Mouse (Mus musculus): ENCODE results near the gene Tsc1.

Tsc1 gene

DNA sequence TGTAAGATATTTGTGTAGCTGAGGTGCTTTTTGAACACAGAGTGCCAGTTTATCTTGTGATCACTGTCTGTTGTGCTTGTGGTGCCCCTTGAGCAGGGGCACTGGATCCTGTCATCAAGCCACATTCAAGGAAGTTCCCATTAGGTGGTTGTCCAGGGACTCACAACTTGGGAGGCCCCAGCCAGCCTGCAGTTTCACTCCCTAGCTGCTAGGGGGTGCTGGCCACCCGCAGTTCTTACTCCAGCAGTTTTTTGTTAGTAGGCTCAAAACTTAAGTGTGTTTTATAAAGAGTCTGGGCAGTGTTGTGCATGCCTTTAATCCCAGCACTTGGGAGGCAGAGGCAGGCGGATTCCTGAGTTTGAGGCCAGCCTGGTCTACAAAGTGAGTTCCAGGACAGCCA lies 13.3 kb downstream of the Tsc1 start:
- ChIA-PET CTCF (interaction anchor here (0.5 to 1.6 kb wide), 9 partner anchors 33 to 1216 kb away, joined by 3 to 14 read pairs (median 3); partner anchors contain the start of gene Gfi1b (in 1 of the 4)), POLR2A (interaction anchor here in 3 of 4 experiments (0.6 to 3.3 kb wide), 6 partner anchors 12 to 150 kb away, joined by 3 to 17 read pairs (median 4); partner anchors contain the start of genes Ak8 (in 1 of the 3) and Tsc1 (in 1 of the 3))

DNA sequence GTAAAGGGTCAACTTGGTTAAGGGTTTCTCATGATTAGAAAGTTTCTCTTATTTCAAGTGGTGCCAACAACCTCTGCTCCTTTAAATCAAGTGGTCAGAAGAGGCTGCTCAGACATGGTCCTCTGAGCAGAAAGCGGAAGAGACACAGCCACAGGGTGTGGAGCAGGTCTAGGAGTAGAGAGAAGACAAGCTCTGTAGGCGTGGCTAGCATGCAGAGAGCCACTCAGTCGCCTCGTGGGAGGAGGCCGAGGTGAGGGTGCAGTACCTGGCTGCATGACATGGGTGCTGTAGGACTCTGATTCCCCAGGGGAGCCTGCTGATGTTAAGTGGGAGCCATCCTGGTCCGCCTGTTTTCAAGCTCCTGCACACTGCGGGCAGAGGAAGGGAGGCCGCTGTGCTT lies 15.2 kb downstream of the Tsc1 start:
- POLR2A ChIA-PET: interaction anchor here (0.5 to 3.3 kb wide), 14 partner anchors 10 to 441 kb away, joined by 3 to 17 read pairs (median 4); partner anchors contain the start of gene Tsc1 (in 3 of the 4)
- CTCF ChIA-PET: interaction anchor here in 3 of 4 experiments (0.5 to 1.3 kb wide), 6 partner anchors 11 to 100 kb away, joined by 3 to 5 read pairs (median 3); partner anchors contain the start of gene Gfi1b (in 1 of the 3)

DNA sequence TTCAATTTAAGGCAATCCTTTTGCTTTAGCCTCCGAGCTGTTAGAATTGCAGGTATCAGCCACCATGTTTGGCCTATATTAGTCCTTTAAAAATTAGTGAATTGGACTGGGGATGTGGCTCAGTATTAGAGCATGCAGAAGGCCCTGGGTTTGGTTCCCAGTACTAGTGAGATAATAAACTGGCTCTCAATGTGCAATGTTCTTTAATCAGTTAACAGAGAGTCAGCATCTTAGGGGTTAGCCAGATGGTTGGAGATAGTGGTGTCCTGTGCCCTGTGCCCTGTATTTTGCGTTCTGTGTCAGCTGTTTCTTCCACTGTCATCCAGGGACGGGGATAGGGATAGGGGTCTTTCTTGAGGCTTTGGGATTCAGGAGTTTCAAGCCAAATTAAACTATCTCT lies 21.9 kb downstream of the Tsc1 start:
- ChIA-PET CTCF (no interaction called here), POLR2A (interaction anchor here in 1 of 4 experiments (0.6 to 1.4 kb wide), 2 partner anchors 11 to 21 kb away, joined by 3 read pairs; no protein-coding TSS in a partner anchor)

DNA sequence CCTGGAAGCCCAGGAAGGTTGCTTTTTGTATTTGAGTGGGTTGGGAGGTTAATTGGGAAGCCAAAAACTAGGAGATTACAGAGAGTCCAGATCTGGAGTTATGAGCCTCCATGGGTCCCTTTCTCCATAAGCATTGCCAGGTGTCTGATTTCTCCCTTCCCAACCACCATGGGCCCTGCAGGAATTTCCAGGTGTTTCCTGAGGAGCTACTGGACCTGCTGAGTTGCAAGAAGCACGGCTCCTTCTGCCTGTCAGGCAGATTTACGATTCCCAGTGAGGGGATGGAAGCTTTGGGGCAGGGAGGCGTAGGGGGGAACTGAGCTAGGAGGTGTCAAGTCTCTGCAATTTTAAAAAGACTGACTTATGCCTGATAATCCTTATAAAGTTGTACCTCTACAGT lies 24.8 kb downstream of the Tsc1 start:
- POLR2A ChIA-PET: interaction anchor here in 2 of 4 experiments (0.8 to 3.3 kb wide), 6 partner anchors 9 to 25 kb away, joined by 4 to 16 read pairs (median 6); partner anchors contain the start of gene Tsc1 (in 2 of the 2)
- CTCF ChIA-PET: interaction anchor here in 2 of 4 experiments (0.9 to 1.4 kb wide), 3 partner anchors 13 to 73 kb away, joined by 3 to 5 read pairs (median 3); partner anchors contain the start of gene Gfi1b (in 1 of the 2)

DNA sequence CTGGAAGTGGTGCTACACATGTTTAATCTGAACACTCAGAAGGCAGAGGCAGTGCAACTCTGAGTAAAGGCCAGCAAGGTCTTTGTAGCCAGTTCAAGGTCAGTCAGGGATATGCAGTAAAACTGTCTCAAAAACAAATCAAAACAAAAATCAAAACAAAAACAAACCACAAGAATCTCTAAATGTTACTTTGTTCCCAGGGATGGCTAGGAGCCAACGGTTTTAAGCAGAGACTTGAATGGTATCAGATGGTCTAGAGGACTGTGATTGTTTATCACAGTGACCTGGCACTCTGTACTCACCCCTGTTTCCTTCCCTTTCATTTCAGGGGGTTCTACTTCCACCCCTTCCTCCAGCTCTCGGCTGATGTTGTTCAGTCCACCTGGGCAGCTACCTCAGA lies 30.4 kb downstream of the Tsc1 start:
- POLR2A ChIA-PET: no interaction called here

DNA sequence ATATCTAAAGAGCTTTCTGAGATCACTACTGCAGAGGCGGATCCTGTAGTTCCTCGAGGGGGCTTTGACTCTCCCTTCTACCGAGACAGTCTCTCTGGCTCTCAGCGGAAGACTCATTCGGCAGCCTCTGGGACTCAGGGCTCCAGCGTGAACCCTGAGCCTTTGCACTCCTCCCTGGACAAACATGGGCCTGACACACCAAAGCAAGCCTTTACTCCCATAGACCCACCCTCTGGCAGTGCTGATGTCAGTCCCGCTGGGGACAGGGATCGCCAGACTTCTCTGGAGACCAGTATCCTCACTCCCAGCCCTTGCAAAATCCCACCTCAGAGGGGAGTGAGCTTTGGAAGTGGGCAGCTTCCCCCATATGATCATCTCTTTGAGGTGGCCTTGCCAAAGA lies 35.0 kb downstream of the Tsc1 start:
- ChIA-PET CTCF (interaction anchor here in 3 of 4 experiments (0.6 to 1.8 kb wide), 3 partner anchors 13 to 81 kb away, joined by 4 to 9 read pairs (median 5); no protein-coding TSS in a partner anchor), POLR2A (interaction anchor here in 2 of 4 experiments (1.1 to 2.1 kb wide), 3 partner anchors 9 to 12 kb away, joined by 3 to 6 read pairs (median 3); no protein-coding TSS in a partner anchor)

More for the DNA sequence above, 30.4 kb downstream of the Tsc1 start:
- CTCF ChIA-PET: interaction anchor here in 1 of 4 experiments (1.1 kb wide), 1 partner anchor 56 kb away, joined by 5 read pairs; no protein-coding TSS in a partner anchor

DNA sequence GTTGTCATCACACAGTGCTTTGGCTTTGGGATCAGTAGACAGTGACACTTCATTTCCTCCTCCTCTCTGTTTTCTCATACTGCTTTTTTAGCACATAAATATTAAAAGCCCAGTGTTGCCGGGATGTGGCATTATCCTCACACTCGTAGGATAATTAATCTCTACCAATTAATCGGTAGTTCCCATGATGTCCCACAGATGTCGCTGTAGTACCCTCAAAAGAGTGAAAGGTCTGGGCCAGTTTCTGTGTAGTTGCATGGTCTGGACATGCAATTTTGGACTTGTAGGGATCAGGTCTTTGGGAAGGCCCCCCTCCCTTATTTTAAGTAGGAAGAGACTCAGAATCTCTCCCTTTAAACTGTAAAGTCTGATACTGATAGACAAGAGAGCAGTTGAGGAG lies 39.7 kb downstream of the Tsc1 start:
- POLR2A ChIA-PET: interaction anchor here in 1 of 4 experiments (1.5 to 1.8 kb wide), 2 partner anchors 40 to 159 kb away, joined by 3 to 5 read pairs; partner anchors contain the start of genes Ddx31, Gtf3c4 and Tsc1
- CTCF ChIA-PET: interaction anchor here in 1 of 4 experiments (1.0 kb wide), 1 partner anchor 71 kb away, joined by 3 read pairs; no protein-coding TSS in a partner anchor

DNA sequence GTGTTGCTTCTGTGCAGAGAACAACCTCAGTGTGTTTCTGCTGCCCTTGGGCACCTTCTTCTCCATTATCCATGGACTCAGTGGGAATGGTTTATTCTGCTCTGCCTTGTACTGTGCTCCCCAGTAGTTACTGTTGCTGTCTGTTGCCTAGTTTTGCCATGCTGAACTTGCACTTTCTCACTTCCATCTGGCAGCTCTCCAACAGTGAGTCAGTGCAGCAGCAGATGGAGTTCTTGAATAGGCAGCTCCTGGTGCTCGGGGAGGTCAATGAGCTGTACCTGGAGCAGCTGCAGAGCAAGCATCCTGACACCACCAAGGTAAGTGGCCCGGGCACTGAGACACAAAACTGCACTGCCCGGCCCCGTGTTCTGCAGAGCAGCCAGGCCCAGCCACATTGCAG lies 40.7 kb downstream of the Tsc1 start:
- ChIA-PET CTCF (no interaction called here), POLR2A (interaction anchor here in 2 of 4 experiments (0.9 to 1.8 kb wide), 3 partner anchors 15 to 42 kb away, joined by 3 to 5 read pairs (median 4); partner anchors contain the start of gene Tsc1 (in 1 of the 2))

DNA sequence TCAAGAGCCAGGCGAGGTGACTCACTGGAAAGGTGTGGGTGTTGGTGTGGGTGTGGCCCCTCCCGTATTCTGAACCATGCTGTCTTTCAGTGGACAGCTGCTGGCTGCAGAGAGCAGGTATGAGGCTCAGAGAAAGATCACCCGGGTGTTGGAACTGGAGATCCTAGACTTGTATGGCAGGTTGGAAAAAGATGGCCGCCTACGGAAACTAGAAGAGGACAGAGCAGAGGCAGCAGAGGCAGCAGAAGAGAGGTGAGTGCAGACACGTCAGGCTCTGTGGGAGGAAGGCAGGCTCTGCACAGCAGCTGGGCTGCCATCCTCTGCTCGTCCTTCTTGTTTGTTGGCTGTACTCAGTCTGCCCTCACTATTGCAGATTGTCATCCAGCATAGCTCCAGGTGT lies 44.9 kb downstream of the Tsc1 start:
- CTCF ChIA-PET: no interaction called here
- POLR2A ChIA-PET: interaction anchor here in 2 of 4 experiments (0.9 to 3.1 kb wide), 3 partner anchors 9 to 45 kb away, joined by 3 to 7 read pairs (median 3); partner anchors contain the start of gene Tsc1 (in 1 of the 2)

DNA sequence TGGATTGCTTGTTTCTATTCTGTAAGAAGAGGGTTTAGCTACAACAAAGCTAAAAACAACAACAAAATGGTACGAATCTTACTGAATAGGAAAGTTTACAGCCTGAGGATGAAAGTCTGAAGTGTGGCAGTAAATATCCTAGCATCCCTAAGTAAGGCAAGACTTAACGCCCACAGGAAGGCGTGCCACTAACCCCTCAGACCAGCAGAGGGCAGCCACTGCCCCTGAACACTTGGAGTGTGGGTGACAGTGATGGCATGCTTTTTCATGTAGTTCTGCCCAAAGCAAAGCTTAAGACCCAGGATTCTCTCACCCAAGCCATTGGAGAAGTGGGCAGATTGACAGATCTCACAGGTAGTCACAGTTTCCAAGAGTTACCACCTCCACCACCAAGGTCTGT lies 47.4 kb downstream of the Tsc1 start:
- ChIA-PET POLR2A (interaction anchor here in 2 of 4 experiments (0.7 to 2.4 kb wide), 8 partner anchors 8 to 1233 kb away, joined by 3 to 7 read pairs (median 4); partner anchors contain the start of genes Ak8 (in 2 of the 2), Spaca9 (in 2 of the 2) and Tsc1 (in 1 of the 2)), CTCF (interaction anchor here (0.6 to 1.9 kb wide), 12 partner anchors 10 to 371 kb away, joined by 3 to 11 read pairs (median 4); partner anchors contain the start of genes Ak8 (in 1 of the 4) and Spaca9 (in 1 of the 4))

DNA sequence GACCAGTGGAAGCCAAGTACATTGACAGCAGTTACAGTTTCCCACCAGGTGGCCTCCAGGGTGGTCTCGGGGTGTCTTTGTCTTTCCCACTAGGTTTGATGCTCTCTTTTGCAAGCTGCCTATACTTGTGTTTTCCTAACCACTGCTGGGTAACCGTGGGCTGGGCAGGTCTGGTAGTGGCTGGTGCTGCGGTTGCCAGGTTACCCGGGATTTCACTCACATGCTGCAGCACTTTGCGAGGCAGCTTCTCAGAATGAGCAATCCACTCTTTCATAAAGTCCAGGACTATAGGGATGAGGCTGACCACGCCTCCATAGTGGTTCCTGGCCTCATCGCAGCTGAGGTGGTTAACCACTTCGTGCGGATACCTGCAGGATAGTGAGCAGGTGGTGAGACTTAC lies 51.7 kb downstream of the Tsc1 start:
- POLR2A ChIA-PET: interaction anchor here in 2 of 4 experiments (0.6 to 0.8 kb wide), 2 partner anchors 24 to 53 kb away, joined by 4 to 7 read pairs; no protein-coding TSS in a partner anchor

DNA sequence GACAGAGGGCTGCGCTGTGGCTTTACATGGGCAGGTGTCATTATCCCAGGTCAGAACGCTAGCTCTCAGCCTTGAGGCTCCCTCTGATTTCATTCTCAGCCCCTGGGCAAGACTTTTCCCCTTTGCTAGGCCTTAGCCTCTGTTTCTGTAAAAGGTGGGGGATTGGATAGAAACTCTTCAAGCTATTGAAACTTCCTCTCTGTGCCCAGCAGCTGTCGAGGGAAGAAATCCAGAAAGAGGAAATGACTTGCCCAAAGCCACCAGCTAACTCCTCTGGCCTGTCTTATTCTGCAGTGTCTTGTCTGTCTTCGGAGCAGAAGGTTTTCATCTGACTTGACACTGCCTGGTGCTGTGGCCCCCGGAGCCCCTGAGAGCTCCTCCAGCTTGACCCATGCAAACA lies 57.5 kb downstream of the Tsc1 start:
- POLR2A ChIA-PET: interaction anchor here in 2 of 4 experiments (0.7 to 3.5 kb wide), 7 partner anchors 8 to 316 kb away, joined by 3 to 20 read pairs (median 4); partner anchors contain the start of genes Gtf3c5 (in 1 of the 2) and Tsc1 (in 1 of the 2)

More for the DNA sequence above, 51.7 kb downstream of the Tsc1 start:
- CTCF ChIA-PET: interaction anchor here in 1 of 4 experiments (1.2 kb wide), 1 partner anchor 360 kb away, joined by 3 read pairs; no protein-coding TSS in a partner anchor

DNA sequence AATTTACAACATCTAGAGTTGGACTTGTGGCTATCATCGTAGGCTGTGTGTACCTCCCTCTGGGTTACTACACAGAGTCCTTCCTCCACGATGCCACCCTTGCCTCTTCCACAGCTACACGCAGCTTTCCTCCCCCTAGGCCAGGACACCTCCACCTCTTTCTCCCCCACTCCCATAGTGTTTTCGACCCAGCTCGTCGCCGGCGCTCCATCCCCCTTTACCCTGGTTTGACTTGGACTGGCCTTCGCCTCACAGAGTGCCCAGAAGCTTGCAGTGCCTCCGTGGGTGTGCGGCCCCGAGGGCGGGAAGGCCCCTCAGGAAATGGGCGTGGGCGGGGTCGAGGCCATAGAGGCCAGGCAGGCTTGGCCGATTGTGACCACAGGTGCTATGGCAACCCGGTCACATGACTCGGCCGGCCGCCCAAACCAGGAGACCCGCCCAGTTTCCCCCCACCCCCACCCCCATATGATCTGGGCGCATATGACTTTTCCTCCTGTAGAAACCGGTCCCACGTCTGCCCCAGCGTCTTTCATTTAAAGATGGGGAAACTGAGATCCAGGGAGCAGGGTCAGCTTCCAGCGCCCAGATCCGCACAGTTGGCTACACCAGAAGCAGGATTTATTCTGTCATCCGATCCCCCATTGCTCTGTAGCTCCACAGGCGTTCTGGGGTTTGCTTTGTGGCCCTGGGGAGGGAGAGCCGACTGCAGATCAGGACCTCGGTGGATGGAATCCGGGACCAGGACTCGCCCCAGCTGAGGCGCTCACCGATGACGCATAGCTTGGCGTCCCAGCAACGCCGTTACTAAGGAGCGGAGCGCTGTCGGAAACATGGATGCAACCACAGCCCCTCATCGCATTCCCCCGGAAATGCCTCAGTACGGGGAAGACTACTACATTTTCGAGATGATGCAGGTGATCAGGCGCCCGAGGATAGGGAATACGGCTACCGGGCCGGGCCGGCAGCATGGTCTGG lies 58.6 kb downstream of the Tsc1 start, which contains the start of the genes Spaca9 and Ak8:
TSS of gene Spaca9 (minus strand) at position 367 of the 975 bp plus-strand sequence.
TSS of gene Ak8 (plus strand) at position 804 of the 975 bp plus-strand sequence.
- POLR2A ChIA-PET: interaction anchor here in 3 of 4 experiments (0.5 to 3.5 kb wide), 17 partner anchors 9 to 910 kb away, joined by 3 to 20 read pairs (median 4); partner anchors contain the start of genes Ddx31 (in 2 of the 3), Gtf3c4 (in 2 of the 3) and Tsc1 (in 1 of the 3)
- CTCF ChIA-PET: interaction anchor here in 3 of 4 experiments (0.7 to 1.2 kb wide), 6 partner anchors 11 to 944 kb away, joined by 3 to 4 read pairs (median 4); partner anchors contain the start of gene Cfap77 (in 1 of the 3)

More for the DNA sequence above, 57.5 kb downstream of the Tsc1 start:
- CTCF ChIA-PET: interaction anchor here in 2 of 4 experiments (0.5 to 1.1 kb wide), 2 partner anchors 57 to 66 kb away, joined by 3 to 6 read pairs; no protein-coding TSS in a partner anchor

DNA sequence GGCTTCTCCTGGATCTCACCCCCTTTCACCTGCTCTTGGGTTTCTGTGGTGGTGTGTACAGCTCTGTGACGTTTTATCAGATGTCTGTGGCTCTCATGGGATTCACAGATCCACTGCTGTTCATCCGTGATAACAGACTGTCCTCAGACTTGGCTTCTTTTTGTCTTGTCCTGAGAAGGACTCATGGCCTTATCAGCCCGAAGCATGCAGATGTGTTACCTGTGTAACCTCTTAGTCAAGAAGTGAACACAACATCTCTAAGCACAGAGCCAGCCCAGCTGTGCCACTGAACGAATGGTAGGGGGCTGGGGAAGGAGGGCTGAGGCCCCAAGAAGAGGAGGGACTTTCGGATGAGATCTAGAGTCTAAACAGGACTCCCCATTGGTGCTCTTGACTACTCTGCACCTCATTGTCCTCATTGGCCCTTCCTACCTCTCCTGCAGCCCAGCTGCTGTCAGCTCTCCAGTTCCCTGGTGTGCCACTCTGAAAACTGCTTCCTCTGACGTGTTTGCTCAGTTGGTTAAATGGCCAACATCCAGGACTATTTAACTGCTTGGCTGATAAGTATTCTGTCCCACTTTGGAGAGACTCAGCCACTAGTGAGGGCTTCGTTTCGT lies 60.7 kb downstream of the Tsc1 start:
- ChIA-PET POLR2A (interaction anchor here in 1 of 4 experiments (0.9 to 3.3 kb wide), 4 partner anchors 12 to 29 kb away, joined by 3 to 9 read pairs (median 3); no protein-coding TSS in a partner anchor), CTCF (no interaction called here)

DNA sequence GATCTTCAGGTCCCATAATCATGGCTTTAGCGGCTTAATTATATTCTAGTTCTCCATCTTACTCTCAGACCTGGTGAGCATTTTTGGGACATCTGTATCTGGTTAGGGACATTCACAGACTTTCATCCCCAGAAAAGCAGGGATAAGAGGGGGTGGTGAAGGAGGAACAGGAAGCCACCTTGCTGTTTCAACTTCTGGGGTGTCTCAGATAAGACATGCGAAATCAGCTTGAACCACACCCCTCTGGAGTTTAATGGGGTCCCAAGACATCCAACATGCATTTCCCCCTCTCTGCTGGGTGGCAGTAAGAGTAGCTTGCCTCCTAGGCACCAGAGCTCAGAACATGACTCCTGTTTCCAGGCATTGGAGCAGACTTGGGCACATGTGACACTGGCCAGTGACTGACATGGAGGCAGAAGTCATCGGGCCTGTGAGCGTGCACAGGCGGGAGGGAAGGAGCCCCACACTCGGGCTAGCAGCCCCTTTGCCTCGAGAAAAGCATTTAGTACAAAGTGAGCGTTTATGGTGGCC lies 65.1 kb downstream of the Tsc1 start:
- POLR2A ChIA-PET: no interaction called here
- CTCF ChIA-PET: no interaction called here

DNA sequence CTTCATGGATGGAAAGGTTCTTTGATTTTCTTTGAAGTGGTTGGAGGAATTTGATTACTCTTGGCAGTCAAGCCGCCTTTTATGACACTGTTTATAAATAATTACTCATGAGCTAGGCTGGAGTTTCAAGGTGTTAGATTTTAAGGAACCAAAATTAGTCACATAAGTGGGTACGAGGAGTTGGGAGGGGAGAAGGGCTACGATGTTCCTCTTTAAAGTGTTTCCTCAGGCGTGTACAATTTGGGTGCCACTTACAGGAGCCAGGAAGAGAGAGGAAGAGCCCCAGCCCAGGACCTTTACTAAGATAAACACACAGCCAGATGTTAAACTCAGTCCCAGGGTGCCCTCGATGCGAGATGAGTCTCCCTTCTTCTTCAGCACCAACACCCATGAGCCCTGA lies 65.8 kb downstream of the Tsc1 start:
- ChIA-PET POLR2A (no interaction called here), CTCF (no interaction called here)

DNA sequence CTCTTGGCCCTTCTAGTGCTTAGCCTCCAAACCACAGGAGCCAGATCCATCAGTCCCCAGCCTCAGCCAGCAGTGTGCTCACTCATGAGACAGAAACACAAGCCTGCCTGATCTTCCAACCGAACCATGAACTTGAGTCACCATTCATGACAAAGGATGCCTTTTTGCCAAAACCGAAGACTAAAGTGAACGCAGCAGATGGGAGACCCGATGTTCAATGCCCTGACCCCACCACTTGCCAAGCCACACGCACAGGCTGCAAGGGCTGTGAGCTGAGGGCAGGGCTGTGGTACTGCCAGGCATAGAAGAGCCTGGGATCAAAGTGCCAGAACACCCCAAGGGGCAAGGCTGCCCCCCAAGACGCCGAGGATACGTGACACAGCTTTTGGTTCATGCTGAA lies 72.0 kb downstream of the Tsc1 start:
- POLR2A ChIA-PET: interaction anchor here in 2 of 4 experiments (0.7 to 1.5 kb wide), 3 partner anchors 9 to 14 kb away, joined by 3 to 4 read pairs (median 3); partner anchors contain the start of genes Ak8 (in 1 of the 2) and Spaca9 (in 1 of the 2)
- CTCF ChIA-PET: interaction anchor here in 1 of 4 experiments (1.0 kb wide), 1 partner anchor 24 kb away, joined by 3 read pairs; no protein-coding TSS in a partner anchor

Data from embryonic stem cell, embryonic (primary cell).